Mouse (Mus musculus) lung, embryonic 15.5 days (tissue): ENCODE data around the gene Nav2. TPM values are rescaled to one million over a fixed set of nuclear protein-coding genes. Genes with fewer than 3 reads are reported as not detected.
A peak's percentile ranks its signal among the peaks of the same experiment; 100 is the strongest.

Experiments used
- ATAC-seq: fragments of 200-750 bp; cut with Nextera tagmentation; 2 replicates; pipeline ENCODE4 v1.8.0; 2017; ENCODE audit warnings: moderate number of reproducible peaks, borderline replicate concordance; ENCODE audit not compliant: low FRiP score, low TSS enrichment; ENCODE audit errors: extremely low read depth
- H3K27ac ChIP-seq: fragments of 300-500 bp; sonication (generic); 2 replicates; pipeline ENCODE4 v1.5.1; 2015; ENCODE audit warnings: moderate library complexity, mild to moderate bottlenecking, inconsistent platforms
- H3K27me3 ChIP-seq: fragments of 300-500 bp; sonication (generic); 2 replicates; pipeline ENCODE4 v1.6.1; 2015; ENCODE audit warnings: inconsistent platforms
- H3K36me3 ChIP-seq: fragments of 300-500 bp; sonication (generic); 2 replicates; pipeline ENCODE4 v1.6.1; 2015; ENCODE audit warnings: inconsistent platforms
- H3K4me1 ChIP-seq: fragments of 300-500 bp; sonication (generic); 2 replicates; pipeline ENCODE4 v1.6.1; 2015; ENCODE audit warnings: inconsistent platforms
- H3K4me2 ChIP-seq: fragments of 300-500 bp; sonication (generic); 2 replicates; pipeline ENCODE4 v1.6.1; 2015; ENCODE audit warnings: inconsistent platforms, mild to moderate bottlenecking, moderate library complexity
- H3K4me3 ChIP-seq: fragments of 300-500 bp; sonication (generic); 2 replicates; pipeline ENCODE4 v1.5.1; 2015; ENCODE audit warnings: mild to moderate bottlenecking, inconsistent platforms
- H3K9ac ChIP-seq: fragments of 300-500 bp; sonication (generic); 2 replicates; pipeline ENCODE4 v1.6.1; 2015; ENCODE audit warnings: inconsistent platforms
- H3K9me3 ChIP-seq: fragments of 300-500 bp; sonication (generic); 2 replicates; pipeline ENCODE4 v1.6.1; 2016; ENCODE audit warnings: inconsistent platforms
- WGBS: fragments of 180-500 bp; shearing (Covaris S2); methylation state at CpG from one replicate; pipeline ENCODE4 v1.1.7; 2015; 5-methylcytosine and 5-hydroxymethylcytosine counted together
- polyA plus RNA-seq: library from polyadenylated mRNA; unstranded; fragments of >200 nt; fragmentation: Nextera tagmentation; extraction: Ambion mirVana; gene quantifications from 2 replicates; pipeline ENCODE4 v1.2.1, GENCODE M21; 2015

The Nav2 gene
- polyA plus RNA-seq, 1 experiment from 2014 or later, result 27.6 TPM

DNA sequence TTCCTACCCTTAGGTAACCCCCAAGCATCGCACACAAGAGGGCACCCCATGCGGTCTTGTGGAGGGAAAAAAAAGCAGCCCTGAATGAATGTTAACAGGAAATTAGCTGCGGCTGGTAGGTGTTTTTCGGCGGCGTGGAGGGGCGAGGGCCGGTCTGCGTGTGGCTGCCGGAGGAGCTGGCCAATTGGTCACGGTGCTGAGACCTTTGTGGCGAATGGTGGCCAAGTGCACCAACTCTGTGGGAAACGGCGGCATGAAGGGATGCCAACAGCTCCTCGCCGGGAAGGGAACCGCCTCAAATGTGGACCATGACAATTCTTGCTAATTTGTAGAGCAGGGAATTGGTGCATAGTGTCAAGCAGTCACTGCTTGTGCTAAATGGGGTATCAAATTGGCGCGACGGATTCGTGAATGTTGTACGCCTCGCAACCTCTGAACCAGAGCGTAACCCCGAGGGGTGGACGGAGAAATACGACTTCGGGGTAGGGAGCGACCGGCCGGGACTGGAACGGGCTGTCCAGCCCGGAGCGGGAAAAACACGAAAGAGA lies 726.6 kb downstream of the Nav2 start:
- H3K9ac ChIP-seq, result no peak overlapping the region
- no peak overlapping the region for H3K27ac ChIP-seq
- H3K4me3 ChIP-seq, result peak overlapping the region; percentile 44; the same call in 1 of the 2 replicates
- under 1% methylated on average over 35 of the region's 35 CpGs for WGBS
- peaks cover 99% of the 10 kb centered on the region for H3K27me3 ChIP-seq
- peak overlapping the region; percentile 79; the same call in 1 of the 2 replicates for H3K4me2 ChIP-seq
- no peak for ATAC-seq
- H3K4me1 ChIP-seq, result peaks cover 42% of the 10 kb centered on the region
- no peaks in the 10 kb centered on the region for H3K9me3 ChIP-seq
- H3K36me3 ChIP-seq, result no peaks in the 10 kb centered on the region

DNA sequence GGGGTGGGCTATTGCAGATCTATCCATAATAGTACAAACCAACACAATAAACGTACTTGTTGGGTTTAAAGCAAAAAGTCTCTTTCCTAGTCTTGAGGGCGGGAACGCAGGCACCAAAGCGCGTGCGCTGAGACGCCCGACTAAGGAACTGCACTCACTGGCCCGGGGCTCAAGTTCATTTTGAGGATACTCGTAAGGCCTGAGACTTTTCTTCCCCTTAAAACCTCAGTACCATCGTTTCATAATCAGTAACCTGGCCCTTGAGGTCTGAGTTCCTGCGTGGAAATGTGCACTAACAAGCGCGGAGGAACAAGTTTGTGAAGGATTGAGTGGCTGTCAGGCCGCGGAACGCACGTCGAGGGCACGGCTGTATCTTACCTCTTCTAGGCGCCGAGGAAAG lies 727.5 kb downstream of the Nav2 start:
- no peak for ATAC-seq
- Histone ChIP-seq H3K9me3 (no peaks in the 10 kb centered on the region), H3K4me3 (no peak overlapping the region), H3K36me3 (no peaks in the 10 kb centered on the region), H3K27me3 (peaks cover 99% of the 10 kb centered on the region), H3K9ac (no peak overlapping the region), H3K4me1 (peaks cover 42% of the 10 kb centered on the region), H3K27ac (no peak overlapping the region), H3K4me2 (no peak overlapping the region)
- WGBS, result 1% methylated on average over 22 of the region's 22 CpGs

DNA sequence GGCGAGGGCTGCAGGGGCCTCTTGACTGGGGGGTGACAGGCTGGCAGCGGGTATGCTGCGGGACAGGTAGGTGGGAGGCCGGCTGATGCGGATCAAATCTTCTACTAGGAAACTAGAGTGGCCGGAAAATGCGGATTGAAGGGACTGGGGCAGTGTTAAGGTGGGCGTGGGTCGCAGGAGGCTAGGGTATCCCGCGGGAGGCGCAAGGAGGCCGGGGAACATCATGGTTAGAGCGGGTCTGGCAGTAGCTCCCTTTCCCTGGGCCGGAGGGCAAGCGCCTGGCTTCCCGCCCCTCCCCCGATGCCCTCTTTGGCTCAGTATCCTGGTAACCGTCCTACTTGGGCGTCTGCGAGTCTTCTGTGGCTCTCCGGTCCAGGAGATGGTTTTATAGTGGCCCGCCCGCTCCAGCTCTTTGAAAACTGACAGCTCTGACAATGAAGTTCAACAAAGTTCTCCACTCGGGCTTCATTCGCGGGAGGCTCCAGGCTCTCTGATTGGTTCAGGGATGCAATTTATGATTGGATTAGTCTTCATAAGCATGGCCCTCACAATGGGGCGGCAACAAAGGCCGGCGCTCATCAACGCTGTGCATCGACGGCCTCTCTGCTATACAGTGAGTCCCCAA lies 728.1 kb downstream of the Nav2 start, which contains the start of gene Dbx1:
Gene Dbx1, minus strand, starts transcription at position 359 of the 625 bp plus-strand sequence.
- Histone ChIP-seq H3K27ac (no peak within 1 kb of the TSS), H3K4me3 (no peak within 1 kb of the TSS), H3K4me1 (peaks cover 42% of the 10 kb centered on the region), H3K27me3 (peaks cover 98% of the 10 kb centered on the region), H3K36me3 (no peaks in the 10 kb centered on the region), H3K9me3 (no peaks in the 10 kb centered on the region), H3K9ac (no peak within 1 kb of the TSS), H3K4me2 (no peak within 1 kb of the TSS)
- 1% methylated on average over 33 of the region's 33 CpGs for WGBS
- no peak for ATAC-seq

DNA sequence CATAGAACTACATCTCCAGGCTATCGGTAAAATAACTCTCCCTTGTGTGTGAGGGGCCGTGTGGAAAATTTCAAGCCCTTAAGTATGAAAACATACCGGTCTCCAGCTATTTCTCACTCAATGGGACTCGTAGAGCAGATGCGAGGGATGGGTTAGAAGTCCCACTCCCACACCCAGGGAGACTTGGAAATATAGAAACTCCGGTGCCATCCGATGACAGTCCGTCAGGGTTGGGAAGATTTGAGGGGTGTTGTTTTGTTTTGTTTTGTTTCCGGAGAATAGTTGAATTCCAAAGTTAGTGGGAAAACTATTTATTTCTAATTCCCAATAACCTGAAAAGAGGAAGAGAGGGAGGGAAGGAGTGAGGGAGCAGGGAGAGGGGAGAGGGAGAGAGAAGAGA lies 728.8 kb downstream of the Nav2 start:
- no peak overlapping the region for H3K27ac ChIP-seq
- peaks cover 96% of the 10 kb centered on the region for H3K27me3 ChIP-seq
- peaks cover 39% of the 10 kb centered on the region for H3K4me1 ChIP-seq
- H3K36me3 ChIP-seq, result no peaks in the 10 kb centered on the region
- ATAC-seq, result no peak
- no peak overlapping the region for H3K9ac ChIP-seq
- H3K9me3 ChIP-seq, result no peaks in the 10 kb centered on the region
- no peak overlapping the region for H3K4me3 ChIP-seq
- no peak overlapping the region for H3K4me2 ChIP-seq
- WGBS, result 2% methylated on average over 9 of the region's 9 CpGs

DNA sequence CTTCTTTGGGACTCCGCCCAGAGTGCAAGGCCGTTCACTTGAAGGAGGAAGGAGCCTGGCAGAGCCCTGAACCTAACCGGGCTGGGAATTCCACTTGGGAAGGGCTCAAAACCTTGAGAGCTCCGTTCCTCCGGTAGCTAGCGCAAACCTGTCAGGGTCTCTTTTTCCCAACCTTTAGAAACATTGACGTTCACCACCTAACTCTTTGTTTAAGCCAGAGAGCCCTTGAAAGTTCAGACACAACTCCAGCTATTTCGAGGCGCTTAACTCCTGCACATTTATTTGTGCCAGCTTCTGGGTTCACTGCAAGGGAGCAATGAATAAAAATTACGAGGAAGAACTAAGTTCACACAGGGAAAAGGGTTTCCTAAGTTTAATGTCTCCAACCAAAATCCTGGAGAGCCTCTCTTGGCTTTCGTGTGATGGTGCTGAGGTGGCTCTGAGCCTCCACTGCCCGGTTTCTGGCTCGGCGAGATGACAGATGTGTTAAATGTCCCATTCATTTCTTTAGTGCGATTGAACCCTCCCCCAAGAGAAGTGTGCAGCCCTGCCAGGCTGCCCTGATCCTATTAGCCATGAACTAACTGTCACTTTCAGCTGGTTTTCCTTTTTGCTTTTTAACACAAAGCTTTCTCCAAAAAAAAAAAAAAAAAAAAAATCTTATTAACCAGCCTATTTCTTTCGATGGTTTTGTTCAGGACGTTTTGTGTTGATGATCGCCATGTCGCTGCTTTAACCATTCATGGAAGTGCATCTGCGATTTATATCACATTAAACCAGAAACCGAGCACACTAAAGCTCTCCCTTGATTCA lies 729.5 kb downstream of the Nav2 start:
- ATAC-seq, result no peak

DNA sequence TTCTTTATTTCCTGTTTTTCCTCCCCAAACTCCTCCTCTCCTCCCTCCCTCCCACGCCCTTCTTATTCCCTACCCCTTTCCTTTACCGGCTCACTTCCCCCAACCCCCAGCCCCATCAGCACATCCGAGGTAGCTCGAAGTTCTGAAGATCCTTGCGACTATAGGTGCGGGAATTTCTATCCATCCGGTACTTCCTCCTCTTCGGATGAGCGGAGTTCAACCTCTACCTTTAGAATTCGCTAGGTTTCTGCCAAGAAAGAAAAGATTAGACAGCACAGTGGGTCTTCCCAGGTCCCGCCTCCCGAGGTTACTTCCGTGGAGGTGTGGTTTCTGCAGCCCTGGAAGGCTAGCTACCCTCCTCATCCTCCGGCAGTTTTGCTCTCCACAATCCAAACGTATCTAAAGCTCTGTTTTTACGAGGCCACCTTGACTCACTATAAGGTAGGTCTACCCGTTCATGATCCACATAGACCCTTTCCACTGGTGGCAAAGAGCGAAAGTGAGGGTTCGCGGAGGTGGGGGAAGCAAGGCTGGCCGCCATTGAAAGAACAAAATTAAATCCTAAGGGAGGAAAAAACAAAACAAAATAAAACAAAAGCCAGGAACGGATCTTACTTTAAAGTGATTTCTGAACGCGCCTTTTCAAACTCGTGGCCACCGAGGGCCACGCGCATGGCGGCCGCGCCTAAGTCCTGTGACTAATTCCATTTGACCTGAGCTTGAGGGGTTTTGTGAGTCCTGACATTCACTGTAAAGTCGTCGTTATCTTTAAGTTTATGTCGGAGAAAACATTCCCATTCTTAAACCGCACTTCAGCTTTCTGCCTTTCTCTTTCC lies 730.6 kb downstream of the Nav2 start:
- Histone ChIP-seq H3K4me2 (peak overlapping the region; percentile 25), H3K9ac (no peak overlapping the region), H3K27ac (no peak overlapping the region), H3K4me3 (peak overlapping the region; percentile 12; the same call in 1 of the 2 replicates), H3K4me1 (peaks cover 28% of the 10 kb centered on the region), H3K36me3 (no peaks in the 10 kb centered on the region), H3K9me3 (no peaks in the 10 kb centered on the region), H3K27me3 (peaks cover 77% of the 10 kb centered on the region)
- WGBS, result 4% methylated on average over 35 of the region's 35 CpGs
- no peak for ATAC-seq

More for the DNA sequence above, 729.5 kb downstream of the Nav2 start:
- H3K4me1 ChIP-seq, result peaks cover 37% of the 10 kb centered on the region
- no peak overlapping the region for H3K27ac ChIP-seq
- H3K4me3 ChIP-seq, result no peak overlapping the region
- no peak overlapping the region for H3K4me2 ChIP-seq
- peaks cover 88% of the 10 kb centered on the region for H3K27me3 ChIP-seq
- no peaks in the 10 kb centered on the region for H3K9me3 ChIP-seq
- H3K9ac ChIP-seq, result no peak overlapping the region
- WGBS, result under 1% methylated on average over 21 of the region's 21 CpGs
- no peaks in the 10 kb centered on the region for H3K36me3 ChIP-seq

DNA sequence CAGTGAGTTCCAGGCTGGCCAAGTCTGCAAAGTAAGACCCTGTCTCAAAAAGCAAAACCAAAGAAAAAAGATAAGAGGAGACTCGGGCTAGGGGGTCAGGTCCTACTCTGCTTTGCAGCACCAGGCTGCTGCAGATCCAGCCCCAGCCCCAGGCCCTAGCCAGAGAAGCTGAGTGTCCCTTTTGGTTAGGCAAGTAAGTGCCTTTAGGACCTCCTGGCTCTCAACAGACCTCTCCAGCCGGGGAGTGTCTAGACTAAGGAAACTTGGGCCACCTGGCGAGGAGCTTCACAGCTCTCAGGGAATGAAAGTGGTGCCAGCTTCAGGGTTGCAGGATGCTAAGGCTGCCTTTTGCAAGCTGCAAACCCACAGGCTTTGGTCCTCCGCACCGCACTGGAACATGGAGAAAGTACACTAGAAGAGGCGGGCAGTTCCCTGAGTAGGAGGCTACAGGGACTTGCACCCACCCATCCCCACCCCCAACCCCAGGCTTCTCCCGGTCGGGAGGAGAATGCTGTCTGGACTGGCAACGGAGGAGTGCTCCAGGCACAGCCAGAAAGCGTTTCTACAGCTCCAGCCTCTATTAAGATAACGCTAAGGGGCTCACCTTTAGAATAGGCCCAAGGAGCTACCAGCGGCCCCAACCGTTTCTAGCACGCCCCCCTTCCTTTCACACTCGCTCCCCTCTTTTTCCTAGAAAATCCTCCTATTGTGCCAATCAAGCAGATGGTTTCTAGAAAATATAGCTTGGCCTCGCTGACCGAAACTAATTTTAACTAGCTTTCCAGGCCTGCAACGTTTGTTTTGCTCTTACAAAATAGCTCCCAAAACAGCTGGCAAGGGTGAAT lies 731.6 kb downstream of the Nav2 start:
- Histone ChIP-seq H3K4me2 (no peak overlapping the region; the same call in 1 of the 2 replicates), H3K27me3 (peaks cover 68% of the 10 kb centered on the region), H3K36me3 (no peaks in the 10 kb centered on the region), H3K9ac (no peak overlapping the region), H3K4me1 (peaks cover 18% of the 10 kb centered on the region), H3K9me3 (no peaks in the 10 kb centered on the region), H3K27ac (no peak overlapping the region), H3K4me3 (no peak overlapping the region)
- WGBS, result 24% methylated on average over 18 of the region's 18 CpGs
- ATAC-seq, result peak; percentile 39

DNA sequence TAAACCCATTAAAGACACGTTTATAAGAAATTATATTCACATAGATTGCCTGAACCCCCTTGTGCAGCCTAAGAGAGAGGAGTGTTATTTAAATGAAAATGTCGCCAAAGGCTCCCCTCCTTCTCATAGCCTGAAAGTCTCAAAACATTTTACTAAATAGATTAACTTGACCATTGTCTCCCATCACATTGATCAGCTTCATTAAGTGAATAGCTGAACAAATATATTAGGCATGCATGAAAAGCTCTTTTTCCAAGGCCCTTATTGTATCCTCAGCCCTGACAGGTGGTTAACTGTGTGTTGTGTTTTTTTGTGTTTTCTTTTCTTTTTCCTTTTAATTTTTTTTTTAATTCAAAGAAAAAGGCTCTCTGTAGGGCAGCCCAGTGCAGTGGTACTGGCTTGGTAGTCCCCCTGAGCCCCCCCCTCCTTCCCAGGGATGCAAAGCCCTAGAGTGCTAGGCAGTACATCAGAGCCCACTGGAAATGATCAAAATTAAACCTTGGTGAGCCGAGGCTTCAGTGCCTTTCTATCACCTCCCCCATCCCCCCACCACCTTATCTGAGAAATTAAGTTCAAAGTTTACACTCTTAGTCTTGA lies 732.3 kb downstream of the Nav2 start:
- no peak overlapping the region for H3K4me3 ChIP-seq
- H3K27me3 ChIP-seq, result peaks cover 61% of the 10 kb centered on the region
- H3K9ac ChIP-seq, result no peak overlapping the region

More for the DNA sequence above, 732.3 kb downstream of the Nav2 start:
- no peaks in the 10 kb centered on the region for H3K36me3 ChIP-seq
- no peak overlapping the region for H3K27ac ChIP-seq
- no peak for ATAC-seq
- H3K4me1 ChIP-seq, result peaks cover 17% of the 10 kb centered on the region
- no peak overlapping the region for H3K4me2 ChIP-seq
- 25% methylated on average over 3 of the region's 3 CpGs for WGBS
- no peaks in the 10 kb centered on the region for H3K9me3 ChIP-seq
